Mouse (Mus musculus) kidney, postnatal 36 days (tissue): ENCODE measurements around the gene Fndc5.
A peak's percentile ranks its signal among the peaks of the same experiment; 100 is the strongest.

Experiments used
- DNase-seq, 2 experiments: peaks; one replicate each; pipeline ENCODE4 v3.0.0; 2021 to 2022; ENCODE audit warnings: mixed read lengths in 2 of 2

Gene Fndc5

GRCm38 (mm10) chr4:129147552-129148103, 10.8 kb downstream of the Fndc5 start:
- DNase-seq: no peak

- DNase-seq: no peak
These were observed 12.5 kb downstream of the Fndc5 start for GRCm38 (mm10) chr4:129149321-129149720.

DNA sequence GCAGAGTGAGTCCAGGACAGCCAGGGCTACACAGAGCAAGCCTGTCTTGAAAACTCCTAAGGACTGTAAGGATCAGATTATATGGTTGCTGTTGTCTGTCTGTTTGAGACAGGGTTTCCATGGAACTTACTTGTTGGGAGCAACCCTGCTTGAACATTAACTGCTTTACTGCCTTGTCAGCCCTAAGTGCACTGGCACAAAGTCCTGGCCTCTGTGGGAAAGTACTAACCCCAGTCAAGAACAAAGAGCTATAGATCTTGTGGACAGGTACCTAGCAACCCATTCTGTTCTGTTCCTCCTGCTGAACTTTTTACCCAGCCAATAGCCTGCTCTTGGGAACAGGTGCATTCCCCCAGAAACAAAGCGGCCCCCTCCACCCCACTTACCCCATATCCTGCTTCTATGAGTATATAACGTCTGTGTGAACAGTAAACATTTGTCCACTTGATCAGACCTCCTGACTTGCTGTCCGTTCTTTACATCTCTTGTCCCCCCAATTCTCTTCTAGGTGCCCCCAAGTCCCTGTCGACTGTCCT, 14.5 kb downstream of the Fndc5 start:
- peak; percentile 42 to 67 for DNase-seq

DNA sequence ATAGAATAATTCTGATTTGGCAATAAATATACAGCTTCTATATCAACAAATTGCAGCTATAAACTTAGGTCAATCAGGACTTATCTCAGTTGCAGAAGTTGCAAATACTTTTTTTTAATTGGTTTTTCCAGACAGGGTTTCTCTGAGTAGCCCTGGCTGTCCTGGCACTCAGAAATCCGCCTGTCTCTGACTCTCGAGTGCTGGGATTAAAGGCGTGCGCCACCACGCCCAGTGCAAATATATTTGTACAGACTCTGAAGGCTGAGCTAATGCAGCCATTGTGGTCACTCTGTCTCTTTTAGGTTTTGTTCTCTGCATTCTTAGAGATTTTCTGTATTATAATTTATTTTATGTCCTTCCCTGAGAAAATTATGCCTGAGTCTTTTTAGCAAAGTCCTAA, 20.7 kb downstream of the Fndc5 start:
- no peak for DNase-seq

DNA sequence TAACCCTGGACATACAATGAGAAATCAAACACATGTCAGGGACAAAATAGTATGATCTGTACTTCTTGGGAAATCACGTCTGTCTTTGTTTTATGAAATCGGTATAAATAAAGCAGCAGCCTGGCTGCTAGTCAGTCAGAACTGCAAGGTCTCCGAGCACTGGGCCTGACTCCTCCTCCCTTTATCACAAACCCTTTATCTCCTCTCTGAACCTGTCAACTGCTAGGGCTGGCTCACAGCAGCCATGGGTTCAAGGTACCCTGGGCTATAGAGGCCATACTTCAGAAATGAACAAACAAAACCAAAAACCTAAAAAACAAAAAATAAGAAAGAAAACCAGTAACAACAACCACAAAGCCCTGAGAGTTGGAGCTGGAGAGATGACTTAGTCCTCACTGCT, 21.8 kb downstream of the Fndc5 start:
- no peak for DNase-seq

GRCm38 (mm10) chr4:129161076-129161475, 24.3 kb downstream of the Fndc5 start:
- DNase-seq: no peak

DNA sequence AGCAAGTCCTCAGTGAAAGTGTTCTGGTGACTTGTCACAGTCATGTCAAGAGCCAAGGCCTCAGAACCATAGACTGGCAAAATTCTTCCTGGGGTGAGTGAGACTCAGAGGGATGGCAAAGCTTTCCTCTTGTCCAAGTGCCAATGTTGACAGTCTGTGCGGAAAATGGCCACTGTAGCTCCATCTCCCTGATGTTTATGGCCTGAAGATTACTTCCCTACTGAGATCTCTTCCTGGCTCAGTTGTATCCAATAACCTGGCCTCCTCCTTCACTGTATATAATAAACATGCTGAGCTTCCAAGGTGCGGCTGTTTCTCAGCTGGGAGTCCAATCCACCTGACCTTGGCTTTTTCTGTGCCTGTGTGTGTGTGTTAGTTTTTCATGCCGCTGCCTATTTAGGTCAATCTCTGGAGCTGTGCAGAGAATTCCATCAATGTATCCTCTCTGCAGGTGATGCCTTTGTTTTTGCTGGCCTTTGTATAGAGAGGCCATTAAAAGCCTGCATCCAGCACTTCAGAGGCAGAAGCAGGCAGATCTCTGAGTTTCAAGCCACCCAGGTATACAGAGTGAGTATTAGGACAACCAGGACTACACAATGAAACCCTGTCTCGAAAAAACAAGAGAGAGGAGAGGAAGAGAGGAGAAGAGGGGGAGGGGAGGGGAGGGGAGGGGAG, 24.9 kb downstream of the Fndc5 start:
- no peak for DNase-seq

GRCm38 (mm10) chr4:129172529-129172928, 35.7 kb downstream of the Fndc5 start:
- DNase-seq: peak in 1 of 2 experiments; percentile 18

- no peak for DNase-seq
These were observed 42.8 kb downstream of the Fndc5 start for GRCm38 (mm10) chr4:129179560-129179959.

- no peak for DNase-seq
These were observed 51.4 kb downstream of the Fndc5 start for GRCm38 (mm10) chr4:129188041-129188659.

DNA sequence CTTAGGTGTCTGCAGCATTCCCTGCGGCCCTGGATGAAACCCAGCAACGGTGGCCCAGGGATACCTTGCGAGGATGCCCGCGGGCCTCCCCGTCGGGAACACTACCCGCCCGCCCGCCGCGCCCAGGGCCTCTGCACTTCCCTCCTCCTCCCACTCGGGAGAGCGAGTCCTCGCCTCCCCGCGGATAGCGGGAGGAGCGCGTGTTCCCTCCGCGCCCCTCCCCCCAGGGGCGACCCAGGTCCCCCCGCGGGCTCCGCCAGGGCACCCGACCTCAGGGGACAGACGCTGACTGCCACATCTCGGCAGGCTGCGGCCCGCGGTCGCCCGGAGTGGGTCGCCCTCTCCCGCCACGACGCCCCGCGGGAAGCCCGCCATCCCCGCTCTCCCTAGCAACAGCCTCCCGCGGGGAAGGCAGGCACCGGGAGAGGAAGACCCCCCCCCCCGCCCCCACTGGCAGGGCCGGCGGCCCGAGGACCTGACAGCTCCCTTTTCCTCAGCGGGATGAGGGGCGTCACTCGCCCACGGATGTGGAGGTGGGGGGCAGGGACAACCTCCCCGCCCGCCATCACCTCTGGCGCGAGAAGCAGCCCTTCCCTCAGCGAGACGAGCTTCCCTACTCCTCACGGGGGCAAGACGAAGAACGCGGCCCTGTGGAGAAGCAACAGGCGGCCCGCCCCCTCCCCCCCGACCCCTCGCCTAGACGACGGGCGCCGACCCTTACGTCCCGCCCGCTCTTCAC, 52.2 kb downstream of the Fndc5 start:
- peak; percentile 29 to 66 for DNase-seq

DNA sequence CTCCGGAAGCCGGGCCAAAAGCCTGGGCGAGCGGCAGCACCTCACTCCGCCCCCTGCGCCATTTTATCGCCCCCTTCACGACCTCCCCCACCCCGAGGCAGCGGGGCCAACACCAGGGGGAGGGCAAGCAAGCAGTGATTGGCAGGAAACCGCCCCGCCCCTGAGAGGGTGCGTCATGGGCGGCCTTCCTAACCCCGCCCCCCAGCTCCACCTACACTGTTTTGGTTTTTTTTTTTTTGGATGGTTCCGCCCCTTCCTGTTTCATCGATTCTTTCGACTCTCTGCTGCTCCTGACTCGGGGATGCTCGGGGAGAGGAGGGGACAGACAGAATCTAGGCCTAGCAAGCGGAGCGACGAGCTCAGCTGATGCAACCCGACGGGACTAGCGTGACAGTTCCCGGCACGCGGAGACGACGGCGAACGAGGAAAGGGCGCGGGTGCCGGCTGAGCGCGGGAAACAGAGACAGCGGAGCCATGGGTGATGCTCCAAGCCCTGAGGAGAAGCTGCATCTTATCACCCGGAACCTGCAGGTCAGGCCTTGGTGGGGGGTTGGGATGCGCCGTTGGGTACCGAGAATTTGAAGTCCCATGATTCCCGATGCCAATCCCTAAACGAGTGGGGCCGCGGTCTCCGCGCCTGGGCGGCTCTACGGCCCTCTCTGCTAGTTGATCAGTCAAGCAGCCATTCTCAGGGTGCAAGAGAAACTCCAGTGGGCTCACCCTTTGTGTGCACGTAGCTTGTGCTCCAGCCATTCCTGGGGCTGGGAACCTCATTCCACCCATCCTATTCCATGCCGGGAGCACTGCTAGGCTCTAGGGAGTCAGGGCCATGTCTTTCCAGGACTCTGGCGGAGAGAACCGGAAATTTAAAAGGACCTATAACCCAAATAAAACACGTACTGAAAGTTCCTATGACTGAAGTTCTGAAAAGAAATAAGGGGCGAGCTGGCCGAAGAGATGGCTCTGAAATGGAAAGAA, 53.0 kb downstream of the Fndc5 start, which contains the start of the genes S100pbp and Yars:
S100pbp (minus strand) TSS at position 186 of the 978 bp plus-strand sequence.
Yars (plus strand) TSS at position 219 of the 978 bp plus-strand sequence.
- DNase-seq: peak; percentile 99

DNA sequence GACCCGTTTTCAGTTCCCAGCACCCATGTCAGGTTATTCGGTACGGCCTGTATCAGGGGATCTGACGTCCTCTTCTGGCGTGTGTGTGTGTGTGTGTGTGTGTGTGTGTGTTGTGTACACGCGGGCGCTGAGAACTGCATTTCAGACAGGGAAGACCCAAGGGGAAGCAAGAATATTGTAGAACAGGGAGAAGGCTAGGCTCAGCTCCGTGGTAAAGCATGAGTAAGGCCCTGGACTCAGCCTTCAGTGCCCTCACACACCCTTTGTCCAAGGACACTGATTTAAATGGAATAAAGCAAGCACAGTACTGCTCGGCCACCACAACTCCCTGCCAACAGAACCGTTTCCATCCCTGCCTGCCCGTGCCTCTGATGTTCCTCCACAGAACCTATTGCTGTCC, 53.7 kb downstream of the Fndc5 start:
- peak in 1 of 2 experiments; percentile 39 for DNase-seq

- peak in 1 of 2 experiments; percentile 14 for DNase-seq
These were observed 54.9 kb downstream of the Fndc5 start for GRCm38 (mm10) chr4:129191691-129192090.
